Mouse (Mus musculus): ENCODE results near the gene Pdzd7.
"Not testable (repeated sequence)": the region's sequence is repeated elsewhere in the genome, so short reads cannot be mapped to it uniquely, and the experiment has no call there.

GRCm38 (mm10) chr19:45038198-45038597 is 7.3 kb downstream of the Pdzd7 start:
- not testable (repeated sequence) for TF ChIP-seq GATA1 (IDR thresholded peaks at IDR 0.05; ENCODE audit: borderline replicate concordance, low read length); FLI1 (IDR thresholded peaks at IDR 0.05; ENCODE audit: low read length)

All from megakaryocyte, embryonic 14.5 days (primary cell).